Mouse (Mus musculus): Measurements from ENCODE around the gene Synj2.
A peak's percentile ranks its signal among the peaks of the same experiment; 100 is the strongest.
"Not testable (repeated sequence)": the region's sequence is repeated elsewhere in the genome, so short reads cannot be mapped to it uniquely, and the experiment has no call there.

Synj2 gene

DNA sequence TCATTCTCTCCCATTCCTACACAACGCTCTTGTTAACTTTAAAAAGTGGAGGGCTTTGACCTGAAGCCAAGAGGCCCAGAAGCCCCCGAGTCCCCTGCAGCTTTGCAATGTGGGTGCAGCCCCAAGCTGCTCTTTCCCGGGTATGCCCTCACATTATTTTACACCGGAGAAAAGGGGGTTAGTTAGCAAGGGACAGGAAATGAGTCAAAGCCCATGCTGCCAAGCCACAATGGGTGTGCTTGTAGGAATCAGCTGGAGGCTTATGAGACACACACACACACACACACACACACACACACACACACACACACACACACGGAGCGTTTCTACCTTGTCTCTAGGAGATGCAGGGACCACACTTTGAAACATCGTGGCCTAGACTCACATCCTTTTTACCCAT lies 60.8 kb downstream of the Synj2 start:
- peak; percentile 25 for DNase-seq

DNA sequence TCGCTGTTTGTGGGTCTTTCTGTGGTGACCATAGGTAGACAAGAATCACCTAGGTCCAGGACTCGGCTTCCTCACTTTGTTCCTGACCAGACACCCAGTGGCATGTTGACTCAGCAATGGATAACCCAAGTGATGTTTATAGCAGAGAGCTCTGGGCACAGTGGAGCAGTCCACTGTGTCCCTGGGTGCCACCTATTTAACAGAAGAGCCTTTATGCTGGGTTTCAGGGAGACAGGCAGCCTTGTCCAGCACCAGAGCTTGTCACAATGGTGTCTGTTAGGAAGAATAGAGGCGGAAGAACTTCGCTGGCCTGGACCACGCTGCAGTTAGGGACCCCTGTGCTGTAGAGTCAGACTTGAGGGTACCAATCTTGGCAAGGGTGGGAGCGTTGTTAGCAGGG lies 61.5 kb downstream of the Synj2 start:
- DNase-seq: no peak

DNA sequence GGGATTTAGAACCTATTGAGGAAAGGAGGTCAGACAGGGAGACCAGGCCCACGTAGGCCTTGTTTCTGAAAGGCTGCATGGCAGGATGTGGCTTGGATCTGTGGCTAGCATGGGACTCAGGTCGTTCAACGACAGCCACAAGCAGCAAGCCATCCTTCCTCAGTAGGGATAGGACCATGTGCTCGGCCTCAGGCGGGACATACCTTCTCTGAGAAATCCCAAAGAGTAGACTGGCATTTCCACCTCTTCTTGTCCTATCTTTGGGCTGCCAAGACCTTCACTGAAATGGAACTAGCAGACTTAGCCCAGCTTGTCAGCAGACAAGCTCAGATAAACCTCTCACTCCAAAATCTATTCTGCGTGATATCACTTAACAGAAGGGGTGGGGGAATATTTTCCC lies 62.6 kb downstream of the Synj2 start:
- DNase-seq: no peak

DNA sequence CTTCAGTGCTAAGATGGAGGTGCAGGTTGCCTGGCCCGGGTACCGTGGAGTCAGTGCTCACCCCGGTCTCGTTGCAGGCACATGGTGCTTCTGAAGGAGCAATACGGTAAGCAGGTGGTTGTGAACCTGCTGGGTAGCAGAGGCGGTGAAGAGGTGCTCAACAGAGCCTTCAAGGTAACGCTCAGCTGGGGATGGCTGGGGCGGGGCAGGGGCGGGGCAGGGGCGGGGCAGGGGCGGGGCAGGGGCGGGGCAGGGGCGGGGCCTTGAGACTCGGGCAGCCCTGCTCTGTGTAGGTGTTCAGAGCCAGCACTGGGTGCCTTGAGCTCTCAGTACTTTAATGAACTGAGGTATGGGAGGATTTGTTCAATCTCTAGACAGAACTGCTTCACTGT lies 64.2 kb downstream of the Synj2 start:
- DNase-seq: peak; percentile 51

DNA sequence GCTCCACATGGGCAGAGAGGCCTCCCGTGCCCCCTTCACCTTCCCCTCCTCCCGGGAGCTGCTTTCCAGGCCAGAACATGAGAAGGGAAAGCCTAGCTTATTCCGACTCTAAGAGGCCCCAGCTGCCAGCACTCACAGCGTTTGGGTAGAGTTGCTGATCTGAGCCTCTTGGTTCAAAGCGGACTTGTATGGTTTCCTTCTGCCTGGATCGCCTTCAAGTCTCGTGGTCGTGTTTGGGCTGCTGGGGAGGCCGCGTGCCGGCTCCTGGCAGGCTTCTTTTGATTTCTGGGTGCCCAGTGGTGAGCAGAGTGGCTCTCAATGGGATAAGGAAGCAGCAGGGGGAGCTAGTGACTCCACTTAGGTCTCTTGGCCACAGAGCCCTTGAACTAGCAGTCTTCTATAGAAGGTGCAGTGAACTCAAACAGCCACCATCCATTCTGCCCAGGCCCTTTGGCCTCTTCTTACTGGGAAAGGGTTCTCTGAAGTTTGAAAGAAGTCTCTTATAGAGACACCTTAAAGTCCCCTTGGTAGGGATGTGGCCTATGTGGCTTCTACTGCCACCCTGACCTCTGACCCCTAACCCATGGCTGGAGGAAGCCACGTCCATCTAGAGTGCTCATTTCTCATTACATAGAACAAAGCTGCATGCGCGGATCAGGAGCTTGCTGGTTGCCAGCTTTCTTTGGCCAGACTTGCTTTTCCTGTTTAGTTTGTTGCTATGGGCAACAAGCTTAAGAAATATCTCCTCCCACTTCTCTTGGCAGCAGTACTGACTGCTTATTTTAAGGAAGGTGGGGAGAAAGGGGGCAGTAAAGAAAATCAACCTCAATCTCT lies 64.8 kb downstream of the Synj2 start:
- DNase-seq: peak; percentile 94

DNA sequence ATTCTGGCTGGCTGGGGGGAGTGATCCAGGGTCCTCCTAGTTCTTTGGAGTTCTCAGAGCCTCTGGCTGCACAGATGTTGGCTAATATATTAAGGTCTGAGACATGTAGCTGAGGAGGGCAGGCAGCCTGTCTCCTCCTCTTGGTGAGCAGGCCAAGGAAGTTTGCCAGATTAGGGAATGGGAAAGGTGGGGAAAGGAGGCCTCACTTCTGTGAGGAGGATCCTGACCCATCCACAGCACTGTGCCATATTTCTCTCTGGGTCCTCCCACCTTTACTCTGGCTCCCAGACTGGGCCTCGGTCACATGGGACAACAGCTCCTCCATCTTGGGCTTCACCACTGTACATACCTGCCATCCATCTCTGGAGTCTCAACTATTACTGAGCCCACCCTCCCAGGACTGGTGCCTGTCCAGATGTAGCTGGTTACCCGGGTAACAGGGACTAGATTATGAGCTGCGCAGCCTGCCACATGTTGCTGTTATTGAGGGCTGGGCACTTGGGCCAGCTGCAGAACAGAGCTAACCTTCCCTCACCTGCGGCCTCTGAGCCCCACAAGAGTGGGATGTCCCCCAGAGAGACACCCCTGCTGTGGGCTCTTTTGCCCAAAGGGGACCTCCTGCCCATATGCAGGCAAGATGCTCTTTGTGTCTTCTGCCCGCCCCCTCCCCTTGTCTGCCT lies 66.2 kb downstream of the Synj2 start:
- no peak for DNase-seq

DNA sequence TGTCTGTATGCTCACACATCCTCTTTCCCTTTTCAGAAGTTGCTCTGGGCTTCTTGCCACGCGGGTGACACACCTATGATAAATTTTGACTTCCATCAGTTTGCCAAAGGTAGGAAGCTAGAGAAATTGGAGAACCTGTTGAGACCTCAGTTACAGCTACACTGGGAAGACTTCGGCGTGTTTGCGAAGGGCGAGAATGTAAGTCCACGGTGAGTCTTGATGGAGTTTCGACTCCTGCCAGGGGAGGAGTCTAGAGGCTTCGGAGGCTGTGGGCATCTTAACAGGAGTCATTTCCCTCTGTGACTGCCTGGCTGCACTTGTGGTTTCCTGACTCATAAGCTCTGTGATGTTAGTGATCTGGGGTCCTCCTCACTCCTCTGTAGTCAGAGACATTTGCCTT lies 66.8 kb downstream of the Synj2 start:
- peak; percentile 34 for DNase-seq

DNA sequence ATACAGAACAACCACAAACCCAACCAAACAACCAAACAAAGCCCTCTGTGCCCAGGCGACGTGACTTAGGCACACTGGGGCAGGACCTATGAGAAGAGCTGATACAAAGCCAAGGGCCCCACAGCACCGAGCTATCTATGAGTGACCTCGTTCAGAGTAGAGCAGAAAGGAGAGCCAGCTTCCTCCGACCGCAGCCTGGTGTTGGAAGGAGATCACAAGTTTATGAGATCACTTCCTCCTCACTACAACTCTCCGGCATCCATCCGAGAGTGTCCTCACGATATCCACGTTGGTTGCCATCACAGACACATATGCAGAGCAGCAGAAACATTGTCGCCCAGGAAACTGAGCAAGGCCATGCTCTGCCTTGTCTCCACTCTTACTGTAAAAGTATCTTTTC lies 67.5 kb downstream of the Synj2 start:
- peak; percentile 42 for DNase-seq

DNA sequence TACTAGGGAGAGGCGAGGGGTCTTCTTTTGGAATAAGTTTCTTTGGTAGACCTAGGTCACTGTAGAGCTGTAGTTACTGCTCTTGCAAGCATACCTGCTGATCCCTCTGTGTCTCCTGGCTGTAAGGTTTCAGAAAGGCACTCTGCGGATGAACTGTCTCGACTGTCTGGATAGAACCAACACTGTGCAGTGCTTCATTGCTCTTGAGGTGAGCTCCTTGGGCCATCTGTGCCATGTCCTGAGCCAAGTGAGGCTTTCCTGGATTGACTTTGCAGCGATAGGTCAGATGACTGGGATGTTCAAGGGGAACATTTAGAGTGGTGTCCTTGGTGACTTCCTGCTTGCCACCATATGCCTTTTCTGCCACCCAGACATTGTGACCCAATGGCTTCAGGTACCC lies 68.5 kb downstream of the Synj2 start:
- DNase-seq: no peak

DNA sequence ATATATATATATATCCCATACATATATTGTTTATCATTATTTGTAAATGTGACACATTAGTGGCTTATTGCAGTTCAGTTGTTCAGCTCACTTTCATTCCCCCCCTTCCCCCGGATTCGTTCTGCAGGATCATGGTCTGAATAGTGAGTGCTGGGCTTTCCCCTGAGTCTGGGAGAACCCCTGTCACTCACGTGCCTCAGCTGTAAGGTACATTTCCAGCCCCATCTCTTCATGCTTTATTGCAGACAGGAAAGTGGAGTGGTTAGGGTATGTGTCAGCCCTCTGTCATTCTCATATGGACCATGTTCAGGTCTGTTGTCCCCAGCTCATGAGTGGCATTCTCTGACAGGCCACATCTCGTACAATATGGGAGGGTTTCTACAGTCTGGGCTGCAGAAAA lies 72.0 kb downstream of the Synj2 start:
- no peak for DNase-seq

DNA sequence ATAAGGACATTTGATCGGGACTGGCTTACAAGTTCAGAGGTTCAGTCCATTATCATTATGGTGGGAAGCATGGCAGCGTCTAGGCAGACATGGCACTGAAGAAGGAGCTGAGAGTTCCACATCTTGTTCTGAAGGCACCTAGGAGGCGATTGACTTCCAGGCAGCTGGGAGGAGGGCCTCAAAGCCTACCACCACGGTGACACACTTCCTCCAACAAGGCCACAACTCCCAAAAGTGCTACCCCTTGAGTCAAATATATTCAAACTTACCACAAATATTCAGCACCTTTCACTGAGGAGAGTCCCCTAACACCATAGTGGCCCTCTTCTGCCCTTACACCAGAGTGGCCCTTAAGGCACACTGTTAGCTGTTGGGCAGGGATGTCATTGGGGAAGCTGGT lies 73.9 kb downstream of the Synj2 start:
- no peak for DNase-seq

DNA sequence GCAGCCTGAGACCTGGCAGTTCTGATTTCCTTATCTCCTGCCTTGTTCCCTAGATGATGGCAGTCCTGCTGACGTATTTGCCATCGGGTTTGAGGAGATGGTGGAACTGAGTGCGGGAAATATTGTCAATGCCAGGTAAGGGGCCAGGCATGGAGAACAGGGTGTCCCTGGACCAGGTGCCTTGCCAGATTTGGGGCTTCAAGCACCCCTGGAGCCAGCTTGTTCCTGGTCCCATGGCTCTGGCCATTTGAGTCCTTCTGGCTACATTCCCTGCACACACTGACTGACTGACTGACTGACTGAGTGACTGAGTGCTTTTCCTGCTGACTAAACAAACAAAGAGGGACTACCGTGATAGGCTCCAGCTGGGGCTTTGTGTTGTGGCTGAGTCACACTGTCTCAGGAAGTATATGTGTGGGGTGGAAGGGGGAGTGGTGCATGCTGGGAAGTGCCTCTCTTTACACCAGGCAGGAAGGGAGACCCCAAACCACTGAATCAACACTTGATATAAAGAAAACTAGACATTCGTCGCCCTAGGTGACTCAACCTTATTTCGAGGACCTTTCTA lies 75.2 kb downstream of the Synj2 start:
- DNase-seq: peak; percentile 72

DNA sequence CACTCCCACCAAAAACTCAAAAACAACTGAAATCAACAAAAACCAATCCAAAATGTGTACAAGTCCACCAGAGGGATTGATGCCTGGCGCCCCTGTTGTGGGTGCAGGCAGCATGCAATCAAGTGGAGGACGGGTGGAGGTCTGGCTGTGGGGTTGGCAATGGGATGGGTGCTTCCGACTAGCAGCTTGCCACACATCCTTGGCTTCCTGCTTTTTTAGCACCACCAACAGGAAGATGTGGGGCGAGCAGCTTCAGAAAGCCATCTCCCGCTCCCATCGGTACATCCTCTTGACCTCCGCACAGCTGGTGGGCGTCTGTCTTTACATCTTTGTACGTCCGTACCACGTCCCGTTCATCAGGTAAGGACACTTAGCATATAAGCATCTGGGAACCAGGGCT lies 76.2 kb downstream of the Synj2 start:
- peak; percentile 52 for DNase-seq

DNA sequence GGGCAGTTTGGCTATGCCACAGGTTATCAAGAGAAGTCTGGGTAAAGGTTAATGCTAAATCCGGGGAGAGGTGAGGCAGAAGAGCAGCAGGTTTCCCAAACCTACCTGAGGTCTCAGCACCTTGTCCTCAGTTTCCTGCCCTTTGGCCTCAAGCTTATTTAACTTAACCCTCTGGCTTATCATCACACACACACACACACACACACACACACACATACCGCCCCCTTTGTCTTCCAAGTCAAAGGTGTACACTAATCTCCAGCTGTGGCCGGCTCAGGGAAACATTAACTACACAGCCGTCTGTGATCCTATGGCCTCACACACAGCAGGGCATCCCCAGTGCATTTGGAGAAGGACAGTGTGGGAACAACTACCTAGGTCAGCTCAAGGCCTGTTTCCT lies 77.3 kb downstream of the Synj2 start:
- no peak for DNase-seq

DNA sequence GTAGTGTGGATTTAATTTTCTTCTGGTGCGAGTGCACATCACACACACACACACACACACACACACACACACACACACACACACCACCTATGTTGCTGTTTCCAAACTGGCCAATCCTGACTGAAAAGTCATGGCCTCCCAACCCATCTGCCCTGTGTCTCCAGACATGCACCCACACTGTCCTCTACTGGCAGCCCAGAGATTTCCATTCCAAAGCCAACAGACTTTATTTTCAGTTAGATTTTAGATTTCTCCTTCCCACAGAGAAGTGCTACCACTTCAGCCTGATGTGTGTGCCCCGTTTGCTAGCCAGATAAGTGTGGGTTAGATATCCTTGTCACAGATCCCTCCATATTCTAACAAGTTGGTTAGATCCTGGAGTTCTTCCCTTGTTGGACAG lies 78.7 kb downstream of the Synj2 start:
- DNase-seq: peak; percentile 72

DNA sequence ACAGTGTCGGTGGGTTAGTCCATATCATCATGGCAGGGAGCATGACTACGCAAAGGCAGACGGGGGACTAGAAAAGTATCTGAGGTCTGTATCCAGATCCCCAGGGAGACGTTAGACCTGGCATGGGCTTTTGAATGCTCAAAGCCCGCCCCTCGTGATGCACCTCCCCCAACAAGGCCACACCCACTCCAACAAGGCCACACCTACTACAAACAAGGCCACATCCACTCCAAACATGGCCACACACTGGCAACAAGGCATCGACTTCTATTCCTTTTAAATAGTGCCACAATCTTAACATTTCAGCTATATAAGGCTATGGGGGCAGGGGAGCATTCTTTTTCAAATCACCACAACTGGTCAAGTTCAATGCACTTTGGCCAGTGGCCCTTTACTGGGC lies 79.6 kb downstream of the Synj2 start:
- DNase-seq: no peak

DNA sequence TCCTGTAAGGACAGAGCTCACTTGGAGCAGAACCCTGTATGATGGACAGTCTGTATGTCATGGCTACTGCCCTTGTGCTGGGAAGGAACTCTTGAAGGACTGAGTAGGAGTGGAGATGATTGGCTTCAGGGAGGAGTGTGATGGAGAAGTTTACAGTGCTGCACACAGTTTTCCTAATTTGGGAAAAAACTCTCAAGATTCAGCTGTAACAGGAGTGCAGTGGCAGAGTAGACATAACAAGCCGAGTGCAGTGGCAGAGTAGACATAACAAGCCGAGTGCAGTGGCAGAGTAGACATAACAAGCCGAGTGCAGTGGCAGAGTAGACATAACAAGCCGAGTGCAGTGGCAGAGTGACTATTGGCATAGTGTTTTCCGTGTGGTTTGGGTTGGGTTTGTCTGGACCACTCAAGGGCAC lies 80.3 kb downstream of the Synj2 start:
- DNase-seq: not testable (repeated sequence)

DNA sequence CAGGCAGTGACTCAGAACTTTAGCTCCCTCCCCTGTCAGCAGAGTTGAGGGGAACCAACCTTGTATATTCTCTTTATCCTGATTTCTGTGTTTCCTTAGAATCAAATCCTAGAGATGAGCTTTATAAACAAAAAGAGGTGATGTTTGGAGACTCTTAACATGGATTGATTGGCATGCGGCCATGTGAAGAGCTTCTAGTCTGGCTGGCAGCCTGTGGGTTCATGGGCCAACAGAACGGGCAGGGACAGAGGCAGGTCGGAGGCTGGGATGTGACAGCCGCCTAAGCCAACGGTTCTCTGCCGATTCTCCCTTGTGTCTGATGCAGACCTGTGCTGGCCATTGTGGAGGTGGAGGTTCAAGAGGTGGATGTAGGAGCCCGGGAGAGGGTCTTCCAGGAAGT lies 84.8 kb downstream of the Synj2 start:
- no peak for DNase-seq

DNA sequence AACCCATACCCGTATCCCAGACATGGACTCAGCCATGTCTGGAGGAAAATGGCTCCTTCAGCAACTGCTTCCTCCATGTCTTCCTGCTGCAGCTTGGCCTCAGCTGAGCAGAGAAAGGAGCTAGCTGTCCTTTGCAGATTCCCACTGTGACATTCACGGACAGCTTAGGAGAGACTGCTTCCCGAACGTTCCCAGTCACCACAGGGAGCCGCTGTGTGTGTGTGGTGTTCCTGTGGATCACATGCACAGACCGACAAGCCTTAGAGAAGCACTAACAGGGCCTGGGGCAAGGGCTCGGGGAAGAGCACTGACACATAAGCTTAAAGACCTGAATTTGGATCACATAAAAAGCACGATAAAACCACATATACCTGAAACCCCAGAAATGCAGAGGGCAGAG lies 94.6 kb downstream of the Synj2 start:
- no peak for DNase-seq

DNA sequence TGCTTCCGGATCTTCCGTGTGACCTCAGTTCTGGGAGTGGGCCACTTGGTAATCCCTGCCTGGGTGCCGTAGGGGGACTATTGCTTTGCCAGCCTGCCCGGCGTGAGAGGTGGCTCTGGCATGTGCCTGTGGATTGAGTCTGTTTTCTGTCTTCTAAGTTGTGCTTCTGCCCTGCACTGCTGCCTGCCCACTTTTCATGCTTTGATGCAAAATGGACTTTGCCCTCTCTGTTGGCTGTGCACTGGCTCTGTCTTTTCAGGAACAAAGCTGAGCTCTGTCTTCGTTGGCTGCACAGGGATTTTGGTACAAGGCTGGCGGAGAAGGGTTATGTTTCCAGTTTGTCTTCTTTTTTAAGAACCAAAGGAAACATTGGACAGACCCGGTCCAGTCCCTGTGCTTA lies 95.4 kb downstream of the Synj2 start:
- no peak for DNase-seq

DNA sequence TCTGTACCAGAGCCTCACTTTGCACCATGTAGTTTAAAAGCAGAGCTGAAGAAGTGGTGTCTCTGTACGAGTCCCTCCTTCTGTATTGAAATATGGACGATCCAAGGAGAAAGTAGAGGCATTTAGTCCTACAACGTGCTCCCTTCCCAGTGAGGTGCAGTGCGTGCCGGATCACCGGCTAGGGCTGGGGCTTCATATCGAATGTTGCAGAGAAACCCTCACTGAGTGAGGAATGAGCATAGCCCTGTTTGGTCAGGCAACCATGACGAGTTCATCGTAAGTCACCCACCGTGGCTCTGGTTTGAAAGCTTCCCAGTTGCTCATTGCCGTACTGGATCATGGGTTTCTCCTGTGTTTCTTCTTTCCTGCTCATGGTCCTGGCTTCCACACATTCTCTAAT lies 95.8 kb downstream of the Synj2 start:
- no peak for DNase-seq

DNA sequence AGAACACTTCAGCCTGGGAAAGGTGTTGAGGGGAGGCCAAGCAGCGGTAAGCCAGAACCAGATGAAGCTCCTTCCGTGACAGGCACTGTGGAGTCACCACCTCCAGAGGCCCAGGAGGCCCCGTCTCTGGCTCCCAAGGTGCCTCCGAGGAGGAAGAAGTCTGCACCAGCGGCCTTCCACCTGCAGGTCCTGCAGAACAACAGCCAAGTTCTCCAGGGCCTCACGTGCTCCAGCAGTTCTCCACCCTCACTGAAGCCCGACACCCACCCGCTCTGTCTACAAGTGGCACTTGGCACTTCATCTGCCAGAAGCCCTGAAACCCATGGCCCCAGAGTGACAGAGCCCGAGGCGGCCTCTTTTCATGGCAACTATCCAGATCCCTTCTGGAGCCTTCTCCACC lies 96.4 kb downstream of the Synj2 start:
- no peak for DNase-seq

DNA sequence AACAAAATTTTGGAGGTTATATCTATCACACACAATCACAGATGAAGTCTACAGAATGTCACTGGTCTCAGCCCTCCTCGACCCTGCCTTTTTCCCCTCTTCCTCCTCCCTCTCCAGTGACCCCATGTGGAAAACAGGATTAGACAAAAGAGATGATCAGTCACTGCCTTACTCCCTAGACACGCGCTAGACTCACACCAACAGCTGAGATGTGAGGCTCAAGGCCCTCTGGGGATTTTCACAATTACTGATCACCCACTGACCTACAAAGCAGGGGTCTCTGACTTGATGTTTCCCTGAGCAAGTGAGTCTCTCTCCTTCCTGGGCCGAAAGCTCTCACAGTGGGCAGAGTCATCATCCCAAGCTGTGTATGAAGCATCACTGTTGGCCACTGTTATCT lies 111.7 kb downstream of the Synj2 start:
- DNase-seq: no peak

DNA sequence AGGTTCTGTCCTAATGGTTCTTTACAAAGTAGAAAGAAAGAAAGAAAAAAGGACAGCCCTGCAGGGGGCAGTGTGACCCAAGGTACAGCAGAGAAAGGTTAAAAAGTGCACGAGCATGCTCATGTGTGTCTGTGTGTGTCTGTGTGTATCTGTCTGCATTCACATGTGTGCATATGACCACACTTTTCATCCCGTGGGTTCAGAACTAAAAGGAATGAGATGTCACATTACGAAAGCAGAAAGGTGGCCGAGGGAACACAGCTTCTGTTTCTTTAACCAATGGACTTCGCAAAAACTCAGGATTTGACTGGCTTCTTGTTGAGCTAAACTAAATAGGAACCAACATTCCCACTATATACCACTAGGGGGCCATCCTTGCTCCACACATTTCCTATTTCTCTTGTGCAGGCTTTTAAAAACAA lies 113.9 kb downstream of the Synj2 start:
- DNase-seq: peak; percentile 80

Data from lung, postnatal 36 days (tissue).